Mouse (Mus musculus) granulocyte monocyte progenitor cell, adult 5-6 weeks (primary cell): ENCODE measurements at regions not wholly inside any gene's neighbourhood (a gene's known extent, or its start where the extent isn't known, plus 50 kb on each side); places are given as distances from the start of the nearest gene placed in this dataset.
"Not testable (repeated sequence)": the region's sequence is repeated elsewhere in the genome, so short reads cannot be mapped to it uniquely, and the experiment has no call there.

Experiments used
- ATAC-seq: replicated peaks from 2 replicates; pipeline ENCODE4 v1.8.0; 2016; ENCODE audit warnings: mild to moderate bottlenecking, moderate TSS enrichment, inconsistent platforms; ENCODE audit not compliant: poor library complexity, severe bottlenecking

- no peak for ATAC-seq
Observed at GRCm38 (mm10) chr13:69991892-69992261, 189.7 kb downstream of the Med10 start.

- no peak for ATAC-seq
Observed at GRCm38 (mm10) chr13:70003591-70003990, 201.4 kb downstream of the Med10 start.

- no peak for ATAC-seq
Observed at GRCm38 (mm10) chr13:70012123-70012522, 209.9 kb downstream of the Med10 start.

GRCm38 (mm10) chr13:70015183-70015582 is 213.0 kb downstream of the Med10 start:
- ATAC-seq = no peak

GRCm38 (mm10) chr13:70017535-70017934 is 215.3 kb downstream of the Med10 start:
- no peak for ATAC-seq

- no peak for ATAC-seq
Observed at GRCm38 (mm10) chr13:70019999-70020838, 218.0 kb downstream of the Med10 start.

- ATAC-seq = no peak
Observed at GRCm38 (mm10) chr13:70033249-70033648, 231.1 kb downstream of the Med10 start.

GRCm38 (mm10) chr13:70033763-70034162 is 231.6 kb downstream of the Med10 start:
- ATAC-seq = no peak

- no peak for ATAC-seq
Observed at GRCm38 (mm10) chr13:70037985-70038667, 235.9 kb downstream of the Med10 start.

- no peak for ATAC-seq
Observed at GRCm38 (mm10) chr13:70057920-70058319, 255.7 kb downstream of the Med10 start.

GRCm38 (mm10) chr13:70061363-70061945 is 259.3 kb downstream of the Med10 start:
- ATAC-seq = no peak

GRCm38 (mm10) chr13:70073655-70074054 is 271.5 kb downstream of the Med10 start:
- no peak for ATAC-seq

- no peak for ATAC-seq
Observed at GRCm38 (mm10) chr13:70075353-70075752, 273.2 kb downstream of the Med10 start.

GRCm38 (mm10) chr13:70081108-70081507 is 278.9 kb downstream of the Med10 start:
- ATAC-seq = no peak

- ATAC-seq = no peak
Observed at GRCm38 (mm10) chr13:70092886-70093285, 290.7 kb downstream of the Med10 start.

GRCm38 (mm10) chr13:70093970-70094369 is 291.8 kb downstream of the Med10 start:
- no peak for ATAC-seq

GRCm38 (mm10) chr13:70096430-70097301 is 294.5 kb downstream of the Med10 start:
- no peak for ATAC-seq

- ATAC-seq = not testable (repeated sequence)
Observed at GRCm38 (mm10) chr13:70100091-70100490, 297.9 kb downstream of the Med10 start.

- no peak for ATAC-seq
Observed at GRCm38 (mm10) chr13:70103021-70103420, 300.8 kb downstream of the Med10 start.

GRCm38 (mm10) chr13:70103491-70103890 is 301.3 kb downstream of the Med10 start:
- ATAC-seq = not testable (repeated sequence)
